Mouse (Mus musculus): ENCODE data around the gene Slc41a2.

- TF ChIP-seq CTCF (IDR thresholded peaks at IDR 0.05; ENCODE audit: low read depth): no peak
- TF ChIP-seq EP300 (IDR thresholded peaks at IDR 0.05; ENCODE audit: low read depth): no peak
Observed at GRCm38 (mm10) chr10:83198692-83199091, 139.0 kb downstream of the Slc41a2 start.
